Mouse (Mus musculus): Measurements from ENCODE around the gene Hist1h3f.

Hist1h3f gene

GRCm38 (mm10) chr13:23543965-23544786 is at the start of gene Hist1h3f:
Hist1h3f (plus strand) TSS chr13:23544052.
- DNase-seq = peak; percentile 44

GRCm38 (mm10) chr13:23495526-23495925 is 48.3 kb upstream of the Hist1h3f start:
- DNase-seq = no peak

- DNase-seq = no peak
These were observed 46.1 kb upstream of the Hist1h3f start for GRCm38 (mm10) chr13:23497656-23498321.

- DNase-seq = no peak
These were observed 45.2 kb upstream of the Hist1h3f start for GRCm38 (mm10) chr13:23498653-23499052.

GRCm38 (mm10) chr13:23499943-23500342 is 43.9 kb upstream of the Hist1h3f start:
- DNase-seq = no peak

GRCm38 (mm10) chr13:23500424-23501200 is 43.2 kb upstream of the Hist1h3f start:
- peak; percentile 64 for DNase-seq

- no peak for DNase-seq
These were observed 42.3 kb upstream of the Hist1h3f start for GRCm38 (mm10) chr13:23501511-23501910.

GRCm38 (mm10) chr13:23502031-23502567 is 41.8 kb upstream of the Hist1h3f start:
- no peak for DNase-seq

- DNase-seq = no peak
These were observed 40.9 kb upstream of the Hist1h3f start for GRCm38 (mm10) chr13:23502916-23503315.

GRCm38 (mm10) chr13:23503797-23504196 is 40.1 kb upstream of the Hist1h3f start:
- peak; percentile 46 for DNase-seq

GRCm38 (mm10) chr13:23505662-23506345 is 38.0 kb upstream of the Hist1h3f start:
- no peak for DNase-seq

GRCm38 (mm10) chr13:23506351-23506750 is 37.5 kb upstream of the Hist1h3f start:
- peak; percentile 30 for DNase-seq

- DNase-seq = no peak
These were observed 36.9 kb upstream of the Hist1h3f start for GRCm38 (mm10) chr13:23506819-23507515.

GRCm38 (mm10) chr13:23510127-23510526 is 33.7 kb upstream of the Hist1h3f start:
- DNase-seq = no peak

GRCm38 (mm10) chr13:23513517-23513916 is 30.3 kb upstream of the Hist1h3f start:
- DNase-seq = no peak

GRCm38 (mm10) chr13:23515281-23515680 is 28.6 kb upstream of the Hist1h3f start:
- no peak for DNase-seq

GRCm38 (mm10) chr13:23515826-23516620 is 27.8 kb upstream of the Hist1h3f start:
- no peak for DNase-seq

GRCm38 (mm10) chr13:23516822-23517602 is 26.8 kb upstream of the Hist1h3f start:
- peak; percentile 79 for DNase-seq

GRCm38 (mm10) chr13:23517603-23518294 is 26.1 kb upstream of the Hist1h3f start:
- peak; percentile 89 for DNase-seq

GRCm38 (mm10) chr13:23518295-23518603 is 25.6 kb upstream of the Hist1h3f start:
- DNase-seq = no peak
